Mouse (Mus musculus) G1E (cell line): ENCODE results near the gene Tmem242.

Experiments
- CTCF ChIP-seq: IDR thresholded peaks from 2 replicates; pipeline ENCODE4 v1.5.1; 2012; ENCODE audit warnings: low read depth, low read length, inconsistent platforms, mixed read lengths
- GATA1 ChIP-seq: IDR thresholded peaks from 2 replicates; pipeline ENCODE4 v1.6.1; 2012; ENCODE audit warnings: borderline replicate concordance, low read length, inconsistent platforms, mixed read lengths
- GATA2 ChIP-seq: IDR thresholded peaks from 2 replicates; pipeline ENCODE4 v1.6.1; 2012; ENCODE audit warnings: low read depth, low read length, inconsistent platforms, borderline replicate concordance

- TF ChIP-seq CTCF (peak; percentile 96), GATA1 (no peak), GATA2 (no peak)
These were observed 42.7 kb downstream of the Tmem242 start for GRCm38 (mm10) chr17:5397148-5398007.
